Mouse (Mus musculus): ENCODE data around the gene Clstn1.

- TF ChIP-seq CTCF (IDR thresholded peaks at IDR 0.05; ENCODE audit: insufficient read depth, low read length): no peak
- TF ChIP-seq POLR2A (IDR thresholded peaks at IDR 0.05; ENCODE audit: borderline replicate concordance, extremely low read depth, low read depth, low read length): no peak
Measured at GRCm38 (mm10) chr4:149550866-149551265, 35.4 kb upstream of the Clstn1 start.

Data from lung, adult 2 months (tissue).